Mouse (Mus musculus) midbrain, embryonic 14.5 days (tissue): ENCODE measurements around the gene Evi2. TPM values are rescaled to one million over a fixed set of nuclear protein-coding genes. Genes with fewer than 3 reads are reported as not detected.

Source experiments
- ATAC-seq: fragments of 200-750 bp; cut with Nextera tagmentation; 2 replicates; pipeline ENCODE4 v1.8.0; 2017; ENCODE audit warnings: moderate number of reproducible peaks, moderate library complexity; ENCODE audit not compliant: low FRiP score, low TSS enrichment
- DNase-seq: peaks from one replicate; pipeline ENCODE4 v3.0.0-alpha.2; 2015
- H3K27ac ChIP-seq: fragments of 300-500 bp; sonication (generic); replicated peaks from 2 replicates; pipeline ENCODE4 v1.5.1; 2014; ENCODE audit warnings: mild to moderate bottlenecking, low read depth, low read length, moderate library complexity
- H3K27me3 ChIP-seq: fragments of 300-500 bp; sonication (generic); 2 replicates; pipeline ENCODE4 v1.6.1; 2014; ENCODE audit warnings: low read length, control low read depth, mixed read lengths; ENCODE audit not compliant: control insufficient read depth, insufficient read depth
- H3K36me3 ChIP-seq: fragments of 300-500 bp; sonication (generic); 2 replicates; pipeline ENCODE4 v1.6.1; 2014; ENCODE audit warnings: low read length, control low read depth; ENCODE audit not compliant: control insufficient read depth, insufficient read depth
- H3K4me1 ChIP-seq: fragments of 300-500 bp; sonication (generic); 2 replicates; pipeline ENCODE4 v1.6.1; 2014; ENCODE audit warnings: mild to moderate bottlenecking, antibody characterized with exemption, low read length, control low read depth; ENCODE audit not compliant: control insufficient read depth, insufficient read depth
- H3K4me2 ChIP-seq: fragments of 300-500 bp; sonication (generic); 2 replicates; pipeline ENCODE4 v1.6.1; 2014; ENCODE audit warnings: mild to moderate bottlenecking, low read length, moderate library complexity
- H3K4me3 ChIP-seq: fragments of 300-500 bp; sonication (generic); replicated peaks from 2 replicates; pipeline ENCODE4 v1.5.1; 2014; ENCODE audit warnings: low read depth, low read length
- H3K9ac ChIP-seq: fragments of 300-500 bp; sonication (generic); replicated peaks from 2 replicates; pipeline ENCODE4 v1.6.1; 2014; ENCODE audit warnings: mild to moderate bottlenecking, low read length, moderate library complexity
- H3K9me3 ChIP-seq: fragments of 300-500 bp; sonication (generic); 2 replicates; pipeline ENCODE4 v1.6.1; 2016; ENCODE audit warnings: low read length, control low read depth, mixed read lengths; ENCODE audit not compliant: control insufficient read depth
- WGBS: fragments of 180-500 bp; shearing (Covaris S2); extraction: QIAGEN DNeasy Blood & Tissue Kit; methylation state at CpG from one replicate; pipeline ENCODE4 v1.1.7; 2014; 5-methylcytosine and 5-hydroxymethylcytosine counted together
- polyA plus RNA-seq: library from polyadenylated mRNA; unstranded; fragments of >200 nt; fragmentation: Nextera tagmentation; extraction: Ambion mirVana; gene quantifications from 2 replicates; pipeline ENCODE4 v1.2.1, GENCODE M21; 2014

The Evi2 gene
- polyA plus RNA-seq, 1 experiment from 2014 or later, result 1.1 TPM

- no peaks in the 10 kb centered on the region for H3K4me1 ChIP-seq
- no peaks in the 10 kb centered on the region for H3K27me3 ChIP-seq
- WGBS, result 98% methylated on average over 6 of the region's 6 CpGs
- DNase-seq (no peak), ATAC-seq (no peak)
- no peaks in the 10 kb centered on the region for H3K9me3 ChIP-seq
- 0 out of 2 replicates have a peak, but pooled peaks cover 15% of the 10 kb centered on the region for H3K36me3 ChIP-seq
- no peak overlapping the region for H3K27ac ChIP-seq
- H3K4me3 ChIP-seq, result no peak overlapping the region
- no peak overlapping the region for H3K9ac ChIP-seq
- no peak overlapping the region for H3K4me2 ChIP-seq
Observed at GRCm38 (mm10) chr11:79529226-79529625, 1.2 kb downstream of the Evi2 start.

- no peaks in the 10 kb centered on the region for H3K9me3 ChIP-seq
- no peak overlapping the region for H3K4me3 ChIP-seq
- no peak overlapping the region for H3K27ac ChIP-seq
- 100% methylated on average over 3 of the region's 3 CpGs for WGBS
- no peaks in the 10 kb centered on the region for H3K27me3 ChIP-seq
- no peak overlapping the region for H3K4me2 ChIP-seq
- no peak for ATAC-seq
- DNase-seq, result no peak
- H3K36me3 ChIP-seq, result 0 out of 2 replicates have a peak, but pooled peaks cover 15% of the 10 kb centered on the region
- no peaks in the 10 kb centered on the region for H3K4me1 ChIP-seq
- no peak overlapping the region for H3K9ac ChIP-seq
Observed at GRCm38 (mm10) chr11:79528601-79529000, 1.8 kb downstream of the Evi2 start.

- H3K27ac ChIP-seq, result no peak overlapping the region
- H3K27me3 ChIP-seq, result no peaks in the 10 kb centered on the region
- no peaks in the 10 kb centered on the region for H3K9me3 ChIP-seq
- no peak for ATAC-seq
- no peak for DNase-seq
- no peak overlapping the region for H3K4me2 ChIP-seq
- no peaks in the 10 kb centered on the region for H3K4me1 ChIP-seq
- H3K9ac ChIP-seq, result no peak overlapping the region
- 93% methylated on average over 5 of the region's 5 CpGs for WGBS
- no peak overlapping the region for H3K4me3 ChIP-seq
- H3K36me3 ChIP-seq, result 0 out of 2 replicates have a peak, but pooled peaks cover 15% of the 10 kb centered on the region
Observed at GRCm38 (mm10) chr11:79527739-79528384, 2.5 kb downstream of the Evi2 start.

GRCm38 (mm10) chr11:79527015-79527738 lies 3.2 kb downstream of the Evi2 start:
- Histone ChIP-seq H3K4me1 (no peaks in the 10 kb centered on the region), H3K9me3 (no peaks in the 10 kb centered on the region), H3K27ac (no peak overlapping the region), H3K4me2 (no peak overlapping the region), H3K27me3 (no peaks in the 10 kb centered on the region), H3K4me3 (no peak overlapping the region), H3K9ac (no peak overlapping the region), H3K36me3 (0 out of 2 replicates have a peak, but pooled peaks cover 15% of the 10 kb centered on the region)
- ATAC-seq (no peak), DNase-seq (no peak)
- 88% methylated on average over 15 of the region's 15 CpGs for WGBS

GRCm38 (mm10) chr11:79526549-79526948 lies 3.8 kb downstream of the Evi2 start:
- DNase-seq (no peak), ATAC-seq (no peak)
- Histone ChIP-seq H3K36me3 (0 out of 2 replicates have a peak, but pooled peaks cover 15% of the 10 kb centered on the region), H3K4me1 (no peaks in the 10 kb centered on the region), H3K27ac (no peak overlapping the region), H3K4me2 (no peak overlapping the region), H3K9ac (no peak overlapping the region), H3K4me3 (no peak overlapping the region), H3K9me3 (no peaks in the 10 kb centered on the region), H3K27me3 (no peaks in the 10 kb centered on the region)
- 94% methylated on average over 3 of the region's 3 CpGs for whole genome bisulfite sequencing

- no peaks in the 10 kb centered on the region for H3K4me1 ChIP-seq
- 0 out of 2 replicates have a peak, but pooled peaks cover 10% of the 10 kb centered on the region for H3K36me3 ChIP-seq
- no peaks in the 10 kb centered on the region for H3K9me3 ChIP-seq
- H3K4me2 ChIP-seq, result no peak overlapping the region
- WGBS, result 95% methylated on average over 1 of the region's 1 CpGs
- H3K4me3 ChIP-seq, result no peak overlapping the region
- H3K27me3 ChIP-seq, result no peaks in the 10 kb centered on the region
- no peak for ATAC-seq
- no peak overlapping the region for H3K9ac ChIP-seq
- no peak for DNase-seq
- no peak overlapping the region for H3K27ac ChIP-seq
Observed at GRCm38 (mm10) chr11:79524310-79524575, 6.1 kb downstream of the Evi2 start.

GRCm38 (mm10) chr11:79523560-79524309 lies 6.7 kb downstream of the Evi2 start, which contains the start of gene Evi2b:
Gene Evi2b, minus strand, starts transcription at chr11:79523762.
- Histone ChIP-seq H3K27ac (no peak within 1 kb of the TSS), H3K4me3 (no peak within 1 kb of the TSS), H3K4me2 (no peak within 1 kb of the TSS), H3K27me3 (no peaks in the 10 kb centered on the region), H3K9me3 (no peaks in the 10 kb centered on the region), H3K9ac (no peak within 1 kb of the TSS), H3K36me3 (0 out of 2 replicates have a peak, but pooled peaks cover 10% of the 10 kb centered on the region), H3K4me1 (no peaks in the 10 kb centered on the region)
- no peak for DNase-seq
- 92% methylated on average over 10 of the region's 10 CpGs for WGBS
- ATAC-seq, result no peak

- H3K36me3 ChIP-seq, result 0 out of 2 replicates have a peak, but pooled peaks cover 4% of the 10 kb centered on the region
- H3K9me3 ChIP-seq, result no peaks in the 10 kb centered on the region
- no peak for DNase-seq
- no peak overlapping the region for H3K9ac ChIP-seq
- no peak overlapping the region for H3K27ac ChIP-seq
- no peak for ATAC-seq
- no peaks in the 10 kb centered on the region for H3K27me3 ChIP-seq
- no peak overlapping the region for H3K4me2 ChIP-seq
- H3K4me3 ChIP-seq, result no peak overlapping the region
- WGBS, result 77% methylated on average over 1 of the region's 1 CpGs
- no peaks in the 10 kb centered on the region for H3K4me1 ChIP-seq
Observed at GRCm38 (mm10) chr11:79522944-79523343, 7.4 kb downstream of the Evi2 start.
